Mouse (Mus musculus) heart, embryonic 11.5 days (tissue): Measurements from ENCODE around the gene Zswim5. TPM values are rescaled to one million over a fixed set of nuclear protein-coding genes. Genes with fewer than 3 reads are reported as not detected.
A peak's percentile ranks its signal among the peaks of the same experiment; 100 is the strongest.
"Not testable (repeated sequence)": the region's sequence is repeated elsewhere in the genome, so short reads cannot be mapped to it uniquely, and the experiment has no call there.

Source experiments
- ATAC-seq: fragments of 200-750 bp; cut with Nextera tagmentation; replicated peaks from 2 replicates; pipeline ENCODE4 v1.8.0; 2017; ENCODE audit warnings: moderate library complexity; ENCODE audit not compliant: insufficient number of reproducible peaks, low FRiP score, low TSS enrichment
- H3K27ac ChIP-seq: fragments of 300-500 bp; sonication (generic); 2 replicates; pipeline ENCODE4 v1.5.1; 2014; ENCODE audit warnings: mild to moderate bottlenecking, low read depth, low read length
- H3K27me3 ChIP-seq: fragments of 300-500 bp; sonication (generic); 2 replicates; pipeline ENCODE4 v1.6.1; 2014; ENCODE audit warnings: mild to moderate bottlenecking, low read length, mixed read lengths; ENCODE audit not compliant: control insufficient read depth, insufficient read depth
- H3K36me3 ChIP-seq: fragments of 300-500 bp; sonication (generic); 2 replicates; pipeline ENCODE4 v1.6.1; 2014; ENCODE audit warnings: mild to moderate bottlenecking, low read length, moderate library complexity, mixed read lengths; ENCODE audit not compliant: control insufficient read depth, insufficient read depth
- H3K4me1 ChIP-seq: fragments of 300-500 bp; sonication (generic); 2 replicates; pipeline ENCODE4 v1.6.1; 2014; ENCODE audit warnings: low read length; ENCODE audit not compliant: control insufficient read depth, insufficient read depth
- H3K4me2 ChIP-seq: fragments of 300-500 bp; sonication (generic); 2 replicates; pipeline ENCODE4 v1.6.1; 2014; ENCODE audit warnings: mild to moderate bottlenecking, moderate library complexity
- H3K4me3 ChIP-seq: fragments of 300-500 bp; sonication (generic); 2 replicates; pipeline ENCODE4 v1.5.1; 2014; ENCODE audit warnings: low read depth, low read length
- H3K9ac ChIP-seq: fragments of 300-500 bp; sonication (generic); 2 replicates; pipeline ENCODE4 v1.6.1; 2014; ENCODE audit warnings: mild to moderate bottlenecking, low read depth, low read length, moderate library complexity
- H3K9me3 ChIP-seq: fragments of 300-500 bp; sonication (generic); replicated peaks from 2 replicates; pipeline ENCODE4 v1.6.1; 2016; ENCODE audit warnings: low read length; ENCODE audit not compliant: control insufficient read depth
- WGBS: fragments of 180-500 bp; shearing (Covaris S2); extraction: QIAGEN DNeasy Blood & Tissue Kit; methylation state at CpG from one replicate; pipeline ENCODE4 v1.1.7; 2014; ENCODE audit not compliant: insufficient replicate concordance; 5-methylcytosine and 5-hydroxymethylcytosine counted together
- polyA plus RNA-seq: library from polyadenylated mRNA; unstranded; fragments of >200 nt; fragmentation: Nextera tagmentation; extraction: Ambion mirVana; gene quantifications from 2 replicates; pipeline ENCODE4 v1.2.1, GENCODE M21; 2014

The Zswim5 gene
- polyA plus RNA-seq: 0.86 and 1.2 TPM in 2 replicates

- H3K9me3 ChIP-seq: no peaks in the 10 kb centered on the region
- H3K4me3 ChIP-seq: peak within 1 kb of the TSS; percentile 78
- H3K4me2 ChIP-seq: peak within 1 kb of the TSS; percentile 92
- peak within 1 kb of the TSS; percentile 72 for H3K9ac ChIP-seq
- H3K36me3 ChIP-seq: no peaks in the 10 kb centered on the region
- ATAC-seq: peak; percentile 89
- peak within 1 kb of the TSS; percentile 79 for H3K27ac ChIP-seq
- H3K27me3 ChIP-seq: peaks cover 4% of the 10 kb centered on the region; the same call in 1 of the 2 replicates
- WGBS: under 1% methylated on average over 104 of the region's 104 CpGs
- H3K4me1 ChIP-seq: no peaks in the 10 kb centered on the region
These were observed at the start of gene Zswim5 for GRCm38 (mm10) chr4:116876995-116877728. Gene Zswim5 (plus strand): TSS chr4:116877376.

GRCm38 (mm10) chr4:116827819-116828218 is 49.4 kb upstream of the Zswim5 start:
- Histone ChIP-seq H3K9ac (no peak overlapping the region), H3K4me1 (peaks cover 6% of the 10 kb centered on the region; the same call in 1 of the 2 replicates), H3K4me3 (no peak overlapping the region), H3K9me3 (no peaks in the 10 kb centered on the region), H3K36me3 (no peaks in the 10 kb centered on the region), H3K27ac (no peak overlapping the region), H3K4me2 (no peak overlapping the region), H3K27me3 (no peaks in the 10 kb centered on the region)
- no peak for ATAC-seq
- WGBS: 2% methylated on average over 4 of the region's 4 CpGs

DNA sequence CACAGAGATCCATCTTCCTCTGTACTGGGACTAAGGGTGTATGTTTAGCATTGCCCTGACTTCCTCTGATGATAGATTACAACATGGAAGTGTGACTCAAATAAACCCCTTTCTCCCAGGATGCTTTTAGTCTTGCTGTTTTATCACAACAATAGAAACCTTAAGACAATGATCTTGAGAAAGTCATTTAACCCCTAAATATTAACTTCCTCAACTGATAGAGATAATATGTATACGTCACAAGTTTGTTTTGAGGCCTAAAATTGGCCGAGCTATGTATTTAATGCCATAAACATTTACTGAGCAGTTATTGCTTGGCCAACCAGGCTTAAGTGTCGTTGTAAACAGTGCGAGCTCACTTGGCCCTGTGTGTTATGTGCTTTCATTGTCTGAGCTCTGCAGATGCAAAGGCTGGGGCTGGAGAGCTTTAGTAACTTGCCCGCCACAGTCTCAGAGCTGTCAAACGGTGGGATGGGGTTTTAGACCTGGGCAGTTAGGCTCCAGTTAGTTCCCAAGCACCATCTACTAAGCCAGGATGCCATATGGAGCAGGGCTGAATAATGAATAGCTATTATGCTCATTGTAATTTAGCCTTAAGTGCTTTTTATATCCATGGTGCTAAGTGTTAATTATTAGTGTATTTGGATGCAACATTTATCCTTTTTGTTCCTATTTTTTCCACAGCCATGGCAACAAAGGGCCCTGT is 47.7 kb upstream of the Zswim5 start:
- ATAC-seq: no peak
- WGBS: 65% methylated on average over 6 of the region's 6 CpGs
- H3K4me2 ChIP-seq: no peak overlapping the region

DNA sequence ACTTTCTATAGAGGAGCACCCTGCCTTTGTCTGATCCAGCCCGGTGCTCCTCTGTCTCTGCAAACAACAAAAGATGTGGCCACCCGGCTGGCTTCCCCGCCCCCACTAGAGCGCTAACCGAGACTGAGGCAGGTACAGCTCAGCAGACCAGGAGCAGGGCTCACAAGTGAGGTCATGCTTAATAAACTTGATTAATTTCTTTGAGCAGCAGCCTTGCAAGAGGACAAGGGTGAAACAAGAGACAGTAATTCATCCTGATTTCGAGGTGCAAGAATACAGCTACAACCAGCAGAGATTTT is 47.2 kb upstream of the Zswim5 start:
- Histone ChIP-seq H3K27me3 (no peaks in the 10 kb centered on the region), H3K9me3 (no peaks in the 10 kb centered on the region), H3K36me3 (no peaks in the 10 kb centered on the region), H3K4me2 (no peak overlapping the region), H3K9ac (no peak overlapping the region), H3K4me1 (peaks cover 5% of the 10 kb centered on the region; the same call in 1 of the 2 replicates), H3K4me3 (no peak overlapping the region), H3K27ac (no peak overlapping the region)
- WGBS: 37% methylated on average over 6 of the region's 6 CpGs
- ATAC-seq: no peak

More for the DNA sequence above, 47.7 kb upstream of the Zswim5 start:
- Histone ChIP-seq H3K9me3 (no peaks in the 10 kb centered on the region), H3K27me3 (no peaks in the 10 kb centered on the region), H3K9ac (no peak overlapping the region), H3K36me3 (no peaks in the 10 kb centered on the region), H3K4me1 (peaks cover 6% of the 10 kb centered on the region; the same call in 1 of the 2 replicates), H3K4me3 (no peak overlapping the region), H3K27ac (no peak overlapping the region)

- no peak overlapping the region for H3K4me3 ChIP-seq
- H3K9ac ChIP-seq: no peak overlapping the region
- H3K27ac ChIP-seq: no peak overlapping the region
- H3K4me1 ChIP-seq: no peaks in the 10 kb centered on the region
- no peak overlapping the region for H3K4me2 ChIP-seq
- WGBS: 47% methylated on average over 2 of the region's 2 CpGs
- peaks cover 3% of the 10 kb centered on the region; the same call in 1 of the 2 replicates for H3K27me3 ChIP-seq
- ATAC-seq: no peak
- H3K9me3 ChIP-seq: no peaks in the 10 kb centered on the region
- H3K36me3 ChIP-seq: no peaks in the 10 kb centered on the region
These were observed 38.2 kb upstream of the Zswim5 start for GRCm38 (mm10) chr4:116838999-116839398.

DNA sequence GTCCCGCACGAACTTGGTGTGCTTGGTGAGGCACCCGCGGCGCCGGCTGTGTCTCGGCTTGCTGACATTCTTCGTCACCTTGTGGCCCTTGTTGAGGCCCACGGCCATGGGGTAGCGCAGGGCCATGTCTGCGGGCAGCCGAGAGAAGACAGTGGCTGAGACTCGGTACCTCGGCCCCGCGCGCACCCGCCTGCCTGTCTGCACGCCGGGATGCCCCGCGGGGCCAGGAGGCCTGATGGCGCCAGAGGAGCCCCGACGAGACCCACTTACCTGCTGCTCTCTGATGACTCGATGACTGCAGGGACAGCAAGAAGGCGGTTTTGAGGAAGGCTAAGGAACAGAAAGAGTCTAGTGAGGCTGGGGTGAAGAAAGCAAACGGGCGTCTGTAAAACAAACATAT is 37.1 kb upstream of the Zswim5 start:
- H3K27ac ChIP-seq, H3K36me3 ChIP-seq, ATAC-seq, H3K27me3 ChIP-seq, H3K9ac ChIP-seq, H3K4me1 ChIP-seq, H3K9me3 ChIP-seq: not testable (repeated sequence)
- Histone ChIP-seq H3K4me2 (peak overlapping the region; percentile 60), H3K4me3 (peak overlapping the region; percentile 21)
- 9% methylated on average over 20 of the region's 29 CpGs for WGBS

DNA sequence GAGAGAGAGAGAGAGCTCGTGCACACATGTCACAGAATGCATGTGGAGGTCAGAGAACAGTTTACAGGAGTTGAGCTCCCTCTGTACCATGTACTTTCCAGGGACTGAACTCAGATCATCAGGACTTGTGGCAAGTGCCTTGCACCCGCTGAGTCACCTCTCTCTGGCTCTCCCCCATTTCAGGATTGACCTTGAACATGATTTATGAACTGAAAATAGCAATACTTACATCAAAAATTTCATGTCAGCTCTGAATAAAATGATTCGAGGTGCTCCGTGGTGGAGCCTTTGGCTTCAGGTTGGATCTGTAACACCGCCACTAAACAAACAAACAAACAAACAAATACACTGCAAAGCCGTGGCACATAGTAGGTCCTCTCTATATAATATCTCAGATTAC is 36.3 kb upstream of the Zswim5 start:
- no peak for ATAC-seq
- no peak overlapping the region for H3K4me2 ChIP-seq
- no peak overlapping the region for H3K9ac ChIP-seq
- peaks cover 3% of the 10 kb centered on the region; the same call in 1 of the 2 replicates for H3K27me3 ChIP-seq
- H3K9me3 ChIP-seq: no peaks in the 10 kb centered on the region
- H3K36me3 ChIP-seq: no peaks in the 10 kb centered on the region
- no peak overlapping the region for H3K27ac ChIP-seq
- 75% methylated on average over 6 of the region's 6 CpGs for WGBS
- H3K4me1 ChIP-seq: no peaks in the 10 kb centered on the region
- H3K4me3 ChIP-seq: no peak overlapping the region

DNA sequence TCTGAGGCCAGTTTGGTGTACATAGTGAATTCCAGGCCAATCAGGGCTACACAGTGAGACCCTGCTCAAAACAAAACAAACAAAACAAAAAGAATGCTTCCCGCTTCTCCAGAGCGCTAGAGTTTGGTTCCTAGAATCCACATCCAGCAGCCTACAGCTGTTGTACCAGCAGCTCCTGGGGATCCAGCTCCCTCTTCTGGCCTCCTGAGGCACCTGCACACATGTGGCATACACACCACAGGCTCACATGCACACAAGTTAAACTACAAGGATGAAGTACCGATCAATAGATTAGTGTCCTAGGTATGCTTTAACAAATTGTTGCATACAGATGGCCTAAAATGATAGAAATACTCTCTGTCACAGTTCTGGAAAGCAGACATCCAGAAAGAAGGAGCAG is 32.9 kb upstream of the Zswim5 start:
- H3K9ac ChIP-seq: no peak overlapping the region
- ATAC-seq: no peak
- 94% methylated on average over 3 of the region's 3 CpGs for WGBS
- no peaks in the 10 kb centered on the region for H3K9me3 ChIP-seq
- no peak overlapping the region for H3K4me3 ChIP-seq
- H3K27me3 ChIP-seq: peaks cover 3% of the 10 kb centered on the region; the same call in 1 of the 2 replicates
- no peaks in the 10 kb centered on the region for H3K36me3 ChIP-seq
- H3K4me1 ChIP-seq: no peaks in the 10 kb centered on the region
- no peak overlapping the region for H3K4me2 ChIP-seq
- no peak overlapping the region for H3K27ac ChIP-seq
